Mouse (Mus musculus): ENCODE measurements at regions not wholly inside any gene's neighbourhood (a gene's known extent, or its start where the extent isn't known, plus 50 kb on each side); places are given as distances from the start of the nearest gene placed in this dataset.

- TF ChIP-seq CTCF (IDR thresholded peaks at IDR 0.05) (no peak), EP300 (IDR thresholded peaks at IDR 0.05) (no peak)
Observed at GRCm38 (mm10) chrX:70894517-70894916, 155.5 kb upstream of the Mamld1 start.

Measured in lung, postnatal 0 days (tissue).